Comparison of ENCODE assay signal across 12 mouse cellular contexts in the genomic region with DNA sequence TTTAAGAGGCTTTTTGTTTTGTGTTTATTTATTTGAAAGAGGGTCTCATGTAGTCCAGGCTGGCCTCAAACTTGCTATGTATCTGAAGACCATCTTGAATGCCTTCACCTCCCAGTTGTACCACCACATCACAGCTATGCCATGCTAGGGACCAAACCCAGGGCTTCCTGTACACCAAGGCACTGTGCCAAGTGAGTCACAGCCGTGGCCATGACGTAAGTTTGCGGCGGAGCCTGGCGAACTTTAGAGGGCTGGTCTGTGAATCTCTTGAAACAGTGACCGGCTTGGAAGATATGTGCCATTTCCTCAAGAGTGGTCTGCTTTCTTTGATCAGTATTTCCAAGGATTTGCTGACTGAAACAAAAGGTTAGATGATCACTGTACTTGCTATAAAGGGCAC. TPM values are rescaled to one million over a fixed set of nuclear protein-coding genes. Genes with fewer than 3 reads are reported as not detected.
A peak's percentile ranks its signal among the peaks of the same experiment; 100 is the strongest.
DNase-seq lines count a peak whose midpoint lies in the region; ATAC-seq and TF ChIP-seq lines count a peak whose summit lies in the region.
"Had no signal": no experiment of that assay in that cellular context is flagged by ENCODE, and none has a peak within 500 bp of the region (broad histone marks: within the 10 kb centered on the region; RNA-seq: fewer than 3 reads in every experiment).

No protein-coding gene starts in this region.

- no peak for ATAC-seq in liver, postnatal 0 days
- no peak for ATAC-seq in hindbrain, embryonic 16.5 days

- peak; percentile 30 for DNase-seq in gastrocnemius, adult 18-20 months (ENCODE audit: low spot score)
- no peak for DNase-seq in gastrocnemius, postnatal 4 days (ENCODE audit: low spot score in 2 of 2)
- DNase-seq in 416B (ENCODE audit: low read depth): peak; percentile 96
- DNase-seq in adrenal gland, postnatal 25 days: peak; percentile 86
- no peak for DNase-seq in liver, postnatal 0 days
- no peak for DNase-seq in right cerebral cortex, postnatal 10 days (ENCODE audit: low spot score in 2 of 2)
- no peak for DNase-seq in left cerebral cortex, postnatal 4 days
- DNase-seq: layer of hippocampus, postnatal 36 days; midbrain, embryonic 14.5 days had no signal

- TF ChIP-seq EP300 in liver, postnatal 0 days (IDR thresholded peaks at IDR 0.05; ENCODE audit: low read depth): no peak

- H3K4me1 ChIP-seq in liver, postnatal 0 days (ENCODE audit: insufficient read depth): peaks cover 57% of the 10 kb centered on the region
- H3K4me1 ChIP-seq in hindbrain, embryonic 16.5 days (ENCODE audit: control insufficient read depth, insufficient read depth, low read depth, low read length): no peaks in the 10 kb centered on the region
- H3K4me1 ChIP-seq: embryonic facial prominence, embryonic 13.5 days had no signal

- WGBS in liver, postnatal 0 days (ENCODE audit: insufficient replicate concordance): 64% methylated on average over 6 of the region's 6 CpGs
- 94% methylated on average over 6 of the region's 6 CpGs for WGBS in hindbrain, embryonic 16.5 days

- no peak for TF ChIP-seq CTCF in liver, postnatal 0 days (IDR thresholded peaks at IDR 0.05; ENCODE audit: low read depth)

- peak overlapping the region; percentile 34; the same call in 1 of the 2 replicates for H3K9ac ChIP-seq in liver, postnatal 0 days (replicated peaks)
- H3K9ac ChIP-seq in hindbrain, embryonic 16.5 days (ENCODE audit: low read depth, low read length): no peak overlapping the region
- H3K9ac ChIP-seq: embryonic facial prominence, embryonic 13.5 days; heart, embryonic 15.5 days had no signal

- H3K4me2 ChIP-seq in liver, postnatal 0 days (ENCODE audit: low read depth, low read length): no peak overlapping the region
- no peak overlapping the region for H3K4me2 ChIP-seq in hindbrain, embryonic 16.5 days (ENCODE audit: low read length)
- H3K4me2 ChIP-seq: embryonic facial prominence, embryonic 13.5 days; heart, embryonic 15.5 days had no signal

- peaks cover 11% of the 10 kb centered on the region; the same call in 1 of the 2 replicates for H3K36me3 ChIP-seq in liver, postnatal 0 days (replicated peaks; ENCODE audit: insufficient read depth, low read length)
- no peaks in the 10 kb centered on the region for H3K36me3 ChIP-seq in hindbrain, embryonic 16.5 days (ENCODE audit: control insufficient read depth, insufficient read depth, low read length)
- H3K36me3 ChIP-seq: embryonic facial prominence, embryonic 13.5 days; heart, embryonic 15.5 days had no signal

- peak overlapping the region; percentile 31; the same call in 1 of the 2 replicates for H3K27ac ChIP-seq in liver, postnatal 0 days (ENCODE audit: low read depth)
- no peak overlapping the region for H3K27ac ChIP-seq in hindbrain, embryonic 16.5 days (ENCODE audit: low read depth, low read length)
- H3K27ac ChIP-seq: embryonic facial prominence, embryonic 13.5 days; heart, embryonic 15.5 days had no signal

- no peak overlapping the region for H3K4me3 ChIP-seq in liver, postnatal 0 days (ENCODE audit: low read depth, low read length)
- H3K4me3 ChIP-seq in hindbrain, embryonic 16.5 days (ENCODE audit: low read length): no peak overlapping the region
- H3K4me3 ChIP-seq: embryonic facial prominence, embryonic 13.5 days; heart, embryonic 15.5 days had no signal

- no peaks in the 10 kb centered on the region for H3K9me3 ChIP-seq in liver, postnatal 0 days (ENCODE audit: low read length)
- no peaks in the 10 kb centered on the region for H3K9me3 ChIP-seq in hindbrain, embryonic 16.5 days (ENCODE audit: control insufficient read depth, low read length)
- H3K9me3 ChIP-seq: embryonic facial prominence, embryonic 13.5 days; heart, embryonic 15.5 days had no signal

- intact Hi-C loops in left cerebral cortex, postnatal 4 days (cut with DNase I): no loop called here

- H3K27me3 ChIP-seq in liver, postnatal 0 days (ENCODE audit: insufficient read depth, low read length): no peaks in the 10 kb centered on the region
- no peaks in the 10 kb centered on the region for H3K27me3 ChIP-seq in hindbrain, embryonic 16.5 days (replicated peaks; ENCODE audit: control insufficient read depth, insufficient read depth, low read length)
- H3K27me3 ChIP-seq: embryonic facial prominence, embryonic 13.5 days; heart, embryonic 15.5 days had no signal

RNA-seq across cellular contexts. Expression of gene Atg14, which starts 51.8 kb away (rescaled TPM):
- total RNA-seq in gastrocnemius, adult 18-20 months (2021): 1 to 10 TPM; 6.7 to 6.9 TPM
- total RNA-seq in gastrocnemius, postnatal 4 days (2021): 10 to 100 TPM in 1 of 2 experiments, 1 to 10 TPM in 1; 8.9 to 11.0 TPM
- total RNA-seq in adrenal gland, postnatal 25 days (2021): 13.9 and 17.4 TPM in 2 replicates
- 5.6 and 6.3 TPM in 2 replicates for polyA plus RNA-seq in liver, postnatal 0 days (2015; fragmentation: Nextera tagmentation; extraction: Ambion mirVana)
- 18.0 and 18.4 TPM in 2 replicates for polyA plus RNA-seq in hindbrain, embryonic 16.5 days (2015; fragmentation: Nextera tagmentation; extraction: Ambion mirVana)
- total RNA-seq in left cerebral cortex, postnatal 4 days (2021): 10 to 100 TPM; 14.4 to 14.7 TPM

Comparison
In these comparisons a context has a peak if more than half of its experiments do, and no peak if none do; other contexts are left out.
1. DNase-seq: peak in gastrocnemius, adult 18-20 months (single experiment), 416B (single experiment) and adrenal gland, postnatal 25 days (single experiment); none in gastrocnemius, postnatal 4 days (0 of 2), liver, postnatal 0 days (single experiment), right cerebral cortex, postnatal 10 days (0 of 2) and left cerebral cortex, postnatal 4 days (single experiment).